Mouse (Mus musculus) induced T-regulatory cell, adult 2 months (primary cell): ENCODE results near the gene Dchs2.

ENCODE experiments used
- DNase-seq: peaks from one replicate; pipeline ENCODE4 v3.0.0-alpha.2; 2012; ENCODE audit warnings: low read depth

The Dchs2 gene

DNA sequence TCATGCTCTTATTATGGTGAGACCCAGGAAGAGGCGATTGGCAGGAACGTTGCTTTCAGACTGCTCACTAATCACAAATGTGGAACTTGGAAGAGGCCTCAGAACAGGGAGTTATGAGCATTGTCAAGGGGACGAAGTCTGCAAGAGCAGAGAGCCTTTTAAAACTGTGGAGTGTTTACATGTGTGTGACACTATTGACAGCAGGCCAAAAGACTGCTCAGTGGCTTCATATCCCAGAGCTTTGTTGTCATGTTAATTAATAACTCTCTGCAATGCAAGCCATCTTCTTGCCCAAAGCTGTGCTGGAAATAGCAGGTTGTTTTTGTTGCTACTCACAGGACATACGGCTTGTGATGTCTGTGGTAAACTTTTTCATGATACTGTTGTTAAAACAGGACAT is 27.9 kb downstream of the Dchs2 start:
- no peak for DNase-seq

DNA sequence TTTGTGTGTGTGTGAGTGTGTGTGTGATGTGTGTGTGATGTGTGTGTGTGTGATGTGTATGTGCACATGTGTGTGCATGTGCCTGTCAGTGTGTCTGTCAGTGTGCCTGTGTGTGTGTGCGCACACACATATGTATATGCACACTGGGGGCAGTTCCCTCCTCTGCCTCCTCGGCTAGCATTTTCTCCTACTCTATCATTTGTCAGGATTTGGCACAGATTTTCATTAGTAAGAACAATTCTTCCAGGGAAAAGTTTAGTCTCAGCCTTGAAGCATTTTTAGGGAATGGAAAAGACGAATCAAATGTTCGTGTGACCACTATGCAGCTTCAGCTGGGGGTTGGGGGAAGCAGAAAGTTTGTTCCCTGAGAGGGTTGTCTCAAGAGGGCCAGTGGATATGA is 28.4 kb downstream of the Dchs2 start:
- no peak for DNase-seq

GRCm38 (mm10) chr3:83161542-83162231 is 33.9 kb downstream of the Dchs2 start:
- no peak for DNase-seq

- DNase-seq, result no peak
Observed at GRCm38 (mm10) chr3:83163676-83164075, 35.9 kb downstream of the Dchs2 start.

DNA sequence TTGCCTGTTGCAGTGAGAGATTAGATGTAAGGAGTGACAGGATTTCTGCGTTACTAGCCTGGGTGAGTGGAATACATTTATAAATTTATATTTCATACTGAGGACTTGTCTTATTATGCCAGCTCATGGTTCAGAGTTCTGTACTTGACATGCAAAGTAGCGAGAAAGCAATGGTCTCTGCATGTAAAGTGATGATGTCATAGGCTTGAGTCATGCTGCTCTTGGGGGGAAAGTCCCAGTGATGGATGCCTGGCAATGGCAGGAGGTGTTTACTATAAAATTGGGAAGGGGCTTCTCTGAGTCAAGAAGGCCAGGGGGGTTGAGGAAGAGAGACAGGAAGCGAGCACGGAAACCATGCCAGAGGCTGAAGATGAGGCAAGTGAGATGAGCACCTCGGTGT is 57.8 kb downstream of the Dchs2 start:
- no peak for DNase-seq

- DNase-seq, result no peak
Observed at GRCm38 (mm10) chr3:83191271-83191670, 63.5 kb downstream of the Dchs2 start.

DNA sequence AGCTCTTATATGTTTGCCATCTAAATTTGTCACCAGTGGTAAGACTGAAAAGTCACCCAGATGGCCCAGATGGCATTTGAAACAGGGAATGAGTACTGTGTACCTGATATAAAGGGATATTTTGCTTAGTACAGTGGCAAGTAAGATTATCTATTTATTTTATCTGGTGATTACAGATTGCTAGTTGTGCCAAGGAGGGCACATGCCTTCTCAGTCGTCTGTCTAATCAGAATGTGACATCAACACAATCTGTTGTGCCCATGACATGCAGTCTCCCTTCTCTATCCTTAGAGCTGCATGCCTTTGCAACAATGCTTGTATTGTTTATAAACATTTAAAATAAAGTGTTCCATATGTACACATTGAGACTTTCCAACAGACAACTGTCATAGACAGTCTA is 64.7 kb downstream of the Dchs2 start:
- no peak for DNase-seq

GRCm38 (mm10) chr3:83194911-83195310 is 67.2 kb downstream of the Dchs2 start:
- DNase-seq, result no peak

GRCm38 (mm10) chr3:83201286-83201980 is 73.7 kb downstream of the Dchs2 start:
- no peak for DNase-seq

- DNase-seq, result no peak
Observed at GRCm38 (mm10) chr3:83205073-83205668, 77.4 kb downstream of the Dchs2 start.

- no peak for DNase-seq
Observed at GRCm38 (mm10) chr3:83209646-83210045, 81.9 kb downstream of the Dchs2 start.

DNA sequence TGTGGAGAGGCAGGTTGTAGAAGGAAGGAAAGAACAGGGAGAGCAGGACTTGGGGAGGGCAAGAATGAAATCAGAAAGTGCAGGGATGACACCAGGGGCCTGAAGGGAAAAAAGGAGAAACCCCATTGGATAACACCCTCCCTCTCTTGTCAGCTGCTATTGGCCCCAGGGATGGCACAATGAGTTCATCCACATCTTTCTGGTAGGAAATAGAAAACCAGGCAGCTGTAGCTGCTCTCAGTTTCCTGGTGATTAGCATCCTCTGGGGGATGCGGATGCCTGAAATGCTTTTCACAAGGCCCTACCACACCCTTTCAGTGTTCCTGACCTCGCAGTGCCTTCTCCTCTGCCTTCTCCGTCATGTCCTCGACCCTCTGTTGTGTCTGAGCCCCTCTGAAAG is 82.5 kb downstream of the Dchs2 start:
- no peak for DNase-seq

GRCm38 (mm10) chr3:83211939-83212338 is 84.2 kb downstream of the Dchs2 start:
- DNase-seq, result no peak

DNA sequence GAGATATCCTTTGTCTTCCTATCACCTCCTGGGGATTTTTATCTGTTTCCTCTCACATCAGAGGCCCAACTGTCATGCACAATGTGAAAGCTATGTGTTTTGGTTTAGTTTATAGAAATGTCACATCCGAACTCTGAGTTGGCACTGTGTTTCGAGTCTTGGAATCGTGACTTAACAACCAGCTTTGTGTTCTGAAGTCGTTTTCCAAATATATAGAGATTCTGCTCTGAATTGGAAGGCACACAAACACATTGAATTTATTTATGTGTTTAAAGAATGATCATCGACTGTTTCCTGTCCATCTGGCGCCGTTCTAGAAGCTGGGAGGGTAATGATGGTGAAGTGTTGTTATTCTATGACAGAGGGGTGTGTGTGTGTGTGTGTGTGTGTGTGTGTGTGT is 84.8 kb downstream of the Dchs2 start:
- no peak for DNase-seq

- DNase-seq, result no peak
Observed at GRCm38 (mm10) chr3:83218059-83218458, 90.3 kb downstream of the Dchs2 start.

GRCm38 (mm10) chr3:83220101-83220500 is 92.4 kb downstream of the Dchs2 start:
- no peak for DNase-seq

GRCm38 (mm10) chr3:83222125-83222524 is 94.4 kb downstream of the Dchs2 start:
- no peak for DNase-seq

GRCm38 (mm10) chr3:83228383-83228782 is 100.6 kb downstream of the Dchs2 start:
- DNase-seq, result no peak

GRCm38 (mm10) chr3:83230326-83230725 is 102.6 kb downstream of the Dchs2 start:
- no peak for DNase-seq

DNA sequence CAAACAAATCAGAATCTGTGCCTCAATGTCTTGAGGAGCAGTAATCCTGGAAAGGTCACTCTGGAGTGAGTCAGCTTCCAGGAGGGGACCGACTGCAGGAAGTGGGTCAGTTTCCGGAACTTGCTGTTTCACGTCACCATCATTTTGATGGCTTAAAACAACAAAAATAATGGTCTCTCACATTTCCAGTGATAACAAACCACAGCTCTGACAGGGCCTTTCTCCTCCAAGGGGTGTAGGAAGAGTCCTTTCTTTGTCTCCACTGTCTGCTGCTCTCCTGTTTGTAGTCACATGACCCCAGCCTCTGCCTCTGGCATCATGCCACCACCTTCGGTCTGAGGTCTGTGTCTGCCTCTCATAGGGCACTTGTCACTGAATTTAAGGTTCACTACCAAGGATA is 106.7 kb downstream of the Dchs2 start:
- DNase-seq, result no peak

GRCm38 (mm10) chr3:83235061-83235460 is 107.3 kb downstream of the Dchs2 start:
- DNase-seq, result no peak

DNA sequence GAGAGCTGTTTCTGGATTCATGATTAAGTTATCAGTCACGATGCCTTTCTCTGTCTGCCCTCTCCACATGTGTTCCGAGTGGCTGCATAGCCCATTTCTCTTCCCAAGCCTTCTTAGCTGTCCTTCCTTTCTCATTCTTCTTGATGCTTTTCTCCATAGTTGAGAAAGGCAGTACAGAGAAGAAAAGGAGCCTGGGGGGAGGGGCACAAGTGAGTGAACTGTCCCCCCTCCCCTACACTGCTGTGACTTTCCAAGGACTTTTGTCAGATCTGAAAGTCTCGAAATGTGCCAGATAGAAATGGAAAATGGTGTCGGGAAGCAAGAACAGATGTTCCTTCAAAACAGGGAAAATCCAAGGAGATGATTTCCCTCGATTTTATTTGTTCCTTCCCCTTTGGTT is 118.8 kb downstream of the Dchs2 start:
- DNase-seq, result no peak

DNA sequence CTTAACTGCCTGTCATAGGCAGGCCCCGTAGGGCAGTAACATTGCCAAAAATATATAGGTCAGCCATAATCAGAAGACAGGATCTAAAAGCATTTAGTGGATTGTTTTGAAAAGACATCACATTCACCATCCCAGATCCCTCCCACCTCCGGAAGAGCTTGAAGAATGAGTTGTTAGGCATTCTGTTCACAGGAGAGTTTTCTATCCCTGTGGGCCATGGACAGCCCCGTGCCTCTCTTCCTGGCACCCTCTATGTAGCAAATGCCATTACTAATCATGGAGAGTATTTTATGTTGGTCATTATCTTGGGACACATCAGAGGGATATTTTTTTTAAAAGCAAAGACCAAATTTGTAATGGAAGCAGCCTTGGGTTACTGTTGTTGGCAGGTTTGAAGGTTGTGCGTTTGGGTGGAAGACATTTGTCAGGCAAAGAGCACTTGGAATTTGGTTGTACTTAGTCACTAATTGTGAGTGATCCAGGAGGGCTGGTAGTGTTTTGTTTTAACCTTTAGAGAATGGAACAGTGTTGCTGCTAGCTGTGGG is 122.3 kb downstream of the Dchs2 start:
- DNase-seq, result no peak
